Mouse (Mus musculus) neural tube, embryonic 11.5 days (tissue): Measurements from ENCODE around the gene Fam181a. TPM values are rescaled to one million over a fixed set of nuclear protein-coding genes. Genes with fewer than 3 reads are reported as not detected.

Source experiments
- ATAC-seq: fragments of 200-750 bp; cut with Nextera tagmentation; 2 replicates; pipeline ENCODE4 v1.8.0; 2017; ENCODE audit warnings: moderate number of reproducible peaks, mild to moderate bottlenecking, moderate TSS enrichment, moderate library complexity; ENCODE audit not compliant: insufficient read depth, low FRiP score, low TSS enrichment
- DNase-seq: peaks from one replicate; pipeline ENCODE4 v3.0.0-alpha.2; 2015; ENCODE audit warnings: low spot score
- H3K27ac ChIP-seq: fragments of 300-500 bp; sonication (generic); 2 replicates; pipeline ENCODE4 v1.5.1; 2014; ENCODE audit warnings: low read depth, mild to moderate bottlenecking, low read length
- H3K27me3 ChIP-seq: fragments of 300-500 bp; sonication (generic); 2 replicates; pipeline ENCODE4 v1.6.1; 2014; ENCODE audit warnings: mild to moderate bottlenecking, low read length, mixed read lengths; ENCODE audit not compliant: control insufficient read depth, insufficient read depth
- H3K36me3 ChIP-seq: fragments of 300-500 bp; sonication (generic); 2 replicates; pipeline ENCODE4 v1.6.1; 2014; ENCODE audit warnings: mild to moderate bottlenecking, low read length, moderate library complexity, mixed read lengths; ENCODE audit not compliant: control insufficient read depth, insufficient read depth
- H3K4me1 ChIP-seq: fragments of 300-500 bp; sonication (generic); 2 replicates; pipeline ENCODE4 v1.6.1; 2014; ENCODE audit warnings: low read length, mixed read lengths; ENCODE audit not compliant: control insufficient read depth, insufficient read depth
- H3K4me2 ChIP-seq: fragments of 300-500 bp; sonication (generic); 2 replicates; pipeline ENCODE4 v1.6.1; 2014; ENCODE audit warnings: low read depth, mild to moderate bottlenecking, moderate library complexity
- H3K4me3 ChIP-seq: fragments of 300-500 bp; sonication (generic); 2 replicates; pipeline ENCODE4 v1.5.1; 2014; ENCODE audit warnings: low read depth, low read length
- H3K9ac ChIP-seq: fragments of 300-500 bp; sonication (generic); 2 replicates; pipeline ENCODE4 v1.6.1; 2014; ENCODE audit warnings: mild to moderate bottlenecking, low read length
- H3K9me3 ChIP-seq: fragments of 300-500 bp; sonication (generic); 2 replicates; pipeline ENCODE4 v1.6.1; 2016; ENCODE audit warnings: low read length; ENCODE audit not compliant: control insufficient read depth
- WGBS: fragments of 180-500 bp; shearing (Covaris S2); extraction: QIAGEN DNeasy Blood & Tissue Kit; methylation state at CpG from one replicate; pipeline ENCODE4 v1.1.7; 2014; 5-methylcytosine and 5-hydroxymethylcytosine counted together
- polyA plus RNA-seq: library from polyadenylated mRNA; unstranded; fragments of >200 nt; fragmentation: Nextera tagmentation; extraction: Ambion mirVana; gene quantifications from 2 replicates; pipeline ENCODE4 v1.2.1, GENCODE M21; 2014

Gene Fam181a
- polyA plus RNA-seq, result 23.7 and 24.2 TPM in 2 replicates

GRCm38 (mm10) chr12:103310744-103311267 lies at the start of gene Fam181a:
Gene Fam181a (plus strand): TSS chr12:103310975.
- H3K27ac ChIP-seq, result no peak within 1 kb of the TSS
- WGBS, result 86% methylated on average over 2 of the region's 2 CpGs
- no peak within 1 kb of the TSS for H3K4me2 ChIP-seq
- peaks cover 30% of the 10 kb centered on the region for H3K4me1 ChIP-seq
- no peak within 1 kb of the TSS for H3K9ac ChIP-seq
- no peak for DNase-seq
- no peaks in the 10 kb centered on the region for H3K36me3 ChIP-seq
- H3K9me3 ChIP-seq, result no peaks in the 10 kb centered on the region
- no peak for ATAC-seq
- 0 out of 2 replicates have a peak, but pooled peaks cover 2% of the 10 kb centered on the region for H3K27me3 ChIP-seq
- H3K4me3 ChIP-seq, result no peak within 1 kb of the TSS

GRCm38 (mm10) chr12:103262017-103262865 lies 48.5 kb upstream of the Fam181a start:
- no peak overlapping the region for H3K27ac ChIP-seq
- no peaks in the 10 kb centered on the region for H3K27me3 ChIP-seq
- DNase-seq (no peak), ATAC-seq (no peak)
- H3K36me3 ChIP-seq, result no peaks in the 10 kb centered on the region
- H3K9me3 ChIP-seq, result no peaks in the 10 kb centered on the region
- H3K4me3 ChIP-seq, result no peak overlapping the region
- H3K4me1 ChIP-seq, result no peaks in the 10 kb centered on the region
- 62% methylated on average over 13 of the region's 13 CpGs for WGBS
- no peak overlapping the region for H3K4me2 ChIP-seq
- no peak overlapping the region for H3K9ac ChIP-seq

- no peak for DNase-seq
Measured at GRCm38 (mm10) chr12:103266605-103267004, 44.2 kb upstream of the Fam181a start.

GRCm38 (mm10) chr12:103272176-103272575 lies 38.6 kb upstream of the Fam181a start:
- H3K36me3 ChIP-seq, result no peaks in the 10 kb centered on the region
- H3K9ac ChIP-seq, result no peak overlapping the region
- no peaks in the 10 kb centered on the region for H3K9me3 ChIP-seq
- WGBS, result 90% methylated on average over 3 of the region's 3 CpGs
- no peak overlapping the region for H3K27ac ChIP-seq
- no peaks in the 10 kb centered on the region for H3K4me1 ChIP-seq
- H3K27me3 ChIP-seq, result no peaks in the 10 kb centered on the region
- ATAC-seq (no peak), DNase-seq (no peak)
- H3K4me2 ChIP-seq, result no peak overlapping the region
- no peak overlapping the region for H3K4me3 ChIP-seq

More at GRCm38 (mm10) chr12:103266605-103267004, 44.2 kb upstream of the Fam181a start:
- no peaks in the 10 kb centered on the region for H3K27me3 ChIP-seq
- H3K9me3 ChIP-seq, result no peaks in the 10 kb centered on the region
- no peak overlapping the region for H3K4me2 ChIP-seq
- 35% methylated on average over 3 of the region's 3 CpGs for WGBS
- no peak overlapping the region for H3K9ac ChIP-seq
- H3K27ac ChIP-seq, result no peak overlapping the region
- H3K36me3 ChIP-seq, result no peaks in the 10 kb centered on the region
- H3K4me1 ChIP-seq, result no peaks in the 10 kb centered on the region
- no peak for ATAC-seq
- H3K4me3 ChIP-seq, result no peak overlapping the region

- ATAC-seq (no peak), DNase-seq (no peak)
- H3K4me1 ChIP-seq, result no peaks in the 10 kb centered on the region
- H3K36me3 ChIP-seq, result no peaks in the 10 kb centered on the region
- H3K9ac ChIP-seq, result no peak overlapping the region
- no peaks in the 10 kb centered on the region for H3K9me3 ChIP-seq
- no peaks in the 10 kb centered on the region for H3K27me3 ChIP-seq
- no peak overlapping the region for H3K4me2 ChIP-seq
- 71% methylated on average over 6 of the region's 6 CpGs for WGBS
- no peak overlapping the region for H3K27ac ChIP-seq
- H3K4me3 ChIP-seq, result no peak overlapping the region
Measured at GRCm38 (mm10) chr12:103273051-103273450, 37.7 kb upstream of the Fam181a start.

- Histone ChIP-seq H3K36me3 (no peaks in the 10 kb centered on the region), H3K9ac (no peak overlapping the region), H3K4me2 (no peak overlapping the region), H3K4me1 (no peaks in the 10 kb centered on the region), H3K27me3 (no peaks in the 10 kb centered on the region), H3K4me3 (no peak overlapping the region), H3K9me3 (no peaks in the 10 kb centered on the region), H3K27ac (no peak overlapping the region)
- no peak for DNase-seq
- ATAC-seq, result no peak
- WGBS, result 81% methylated on average over 2 of the region's 2 CpGs
Measured at GRCm38 (mm10) chr12:103273732-103274131, 37.0 kb upstream of the Fam181a start.

- Histone ChIP-seq H3K4me3 (no peak overlapping the region), H3K27ac (no peak overlapping the region), H3K4me1 (no peaks in the 10 kb centered on the region), H3K9ac (no peak overlapping the region), H3K36me3 (no peaks in the 10 kb centered on the region), H3K27me3 (no peaks in the 10 kb centered on the region), H3K9me3 (no peaks in the 10 kb centered on the region), H3K4me2 (no peak overlapping the region)
- DNase-seq (no peak), ATAC-seq (no peak)
- WGBS, result 81% methylated on average over 4 of the region's 4 CpGs
Measured at GRCm38 (mm10) chr12:103276422-103276821, 34.4 kb upstream of the Fam181a start.

GRCm38 (mm10) chr12:103281491-103281890 lies 29.3 kb upstream of the Fam181a start:
- Histone ChIP-seq H3K9ac (no peak overlapping the region), H3K4me3 (no peak overlapping the region), H3K4me1 (no peaks in the 10 kb centered on the region), H3K27ac (no peak overlapping the region), H3K4me2 (no peak overlapping the region), H3K27me3 (no peaks in the 10 kb centered on the region), H3K36me3 (no peaks in the 10 kb centered on the region), H3K9me3 (no peaks in the 10 kb centered on the region)
- no peak for ATAC-seq
- 63% methylated on average over 2 of the region's 2 CpGs for WGBS
- no peak for DNase-seq

- no peak for DNase-seq
- no peaks in the 10 kb centered on the region for H3K4me1 ChIP-seq
- no peak overlapping the region for H3K27ac ChIP-seq
- no peaks in the 10 kb centered on the region for H3K36me3 ChIP-seq
- no peaks in the 10 kb centered on the region for H3K27me3 ChIP-seq
- no peak overlapping the region for H3K4me3 ChIP-seq
- H3K9me3 ChIP-seq, result no peaks in the 10 kb centered on the region
- WGBS, result 55% methylated on average over 4 of the region's 4 CpGs
- no peak overlapping the region for H3K4me2 ChIP-seq
- no peak overlapping the region for H3K9ac ChIP-seq
- no peak for ATAC-seq
Measured at GRCm38 (mm10) chr12:103281912-103282311, 28.9 kb upstream of the Fam181a start.
